Mouse (Mus musculus) intestine, postnatal 0 days (tissue): ENCODE data around the gene Grin2a. TPM values are rescaled to one million over a fixed set of nuclear protein-coding genes. Genes with fewer than 3 reads are reported as not detected.

ENCODE experiments used
- ATAC-seq: fragments of 200-750 bp; cut with Nextera tagmentation; 2 replicates; pipeline ENCODE4 v1.8.0; 2017; ENCODE audit warnings: mild to moderate bottlenecking, moderate TSS enrichment, moderate library complexity
- H3K27ac ChIP-seq: fragments of 300-500 bp; sonication (generic); 2 replicates; pipeline ENCODE4 v1.5.1; 2014; ENCODE audit warnings: mild to moderate bottlenecking, low read depth, low read length, moderate library complexity
- H3K27me3 ChIP-seq: fragments of 300-500 bp; sonication (generic); replicated peaks from 2 replicates; pipeline ENCODE4 v1.6.1; 2014; ENCODE audit warnings: low read length, mixed read lengths; ENCODE audit not compliant: control insufficient read depth, insufficient read depth
- H3K36me3 ChIP-seq: fragments of 300-500 bp; sonication (generic); 2 replicates; pipeline ENCODE4 v1.6.1; 2014; ENCODE audit warnings: mild to moderate bottlenecking, moderate library complexity; ENCODE audit not compliant: control insufficient read depth, insufficient read depth
- H3K4me1 ChIP-seq: fragments of 300-500 bp; sonication (generic); replicated peaks from 2 replicates; pipeline ENCODE4 v1.6.1; 2014; ENCODE audit warnings: antibody characterized with exemption, low read length, mixed read lengths; ENCODE audit not compliant: control insufficient read depth, insufficient read depth
- H3K4me2 ChIP-seq: fragments of 300-500 bp; sonication (generic); replicated peaks from 2 replicates; pipeline ENCODE4 v1.6.1; 2014; ENCODE audit warnings: low read depth, mild to moderate bottlenecking, moderate library complexity
- H3K4me3 ChIP-seq: fragments of 300-500 bp; sonication (generic); 2 replicates; pipeline ENCODE4 v1.5.1; 2014; ENCODE audit warnings: low read depth, low read length
- H3K9ac ChIP-seq: fragments of 300-500 bp; sonication (generic); 2 replicates; pipeline ENCODE4 v1.6.1; 2014; ENCODE audit warnings: mild to moderate bottlenecking, low read depth, low read length
- H3K9me3 ChIP-seq: fragments of 300-500 bp; sonication (generic); 2 replicates; pipeline ENCODE4 v1.6.1; 2016; ENCODE audit warnings: mixed run types; ENCODE audit not compliant: control insufficient read depth
- CTCF ChIP-seq: sonication (generic); IDR thresholded peaks from 2 replicates; pipeline ENCODE4 v1.5.1; 2016; ENCODE audit warnings: low read depth, mild to moderate bottlenecking, control low read depth, antibody characterized with exemption, moderate library complexity
- WGBS: fragments of 180-500 bp; shearing (Covaris S2); extraction: QIAGEN DNeasy Blood & Tissue Kit; methylation state at CpG from one replicate; pipeline ENCODE4 v1.1.7; 2014; 5-methylcytosine and 5-hydroxymethylcytosine counted together
- polyA plus RNA-seq: library from polyadenylated mRNA; unstranded; fragments of >200 nt; fragmentation: Nextera tagmentation; extraction: Ambion mirVana; gene quantifications from 2 replicates; pipeline ENCODE4 v1.2.1, GENCODE M21; 2015

Grin2a gene
- polyA plus RNA-seq, 1 experiment from 2014 or later, result not detected

DNA sequence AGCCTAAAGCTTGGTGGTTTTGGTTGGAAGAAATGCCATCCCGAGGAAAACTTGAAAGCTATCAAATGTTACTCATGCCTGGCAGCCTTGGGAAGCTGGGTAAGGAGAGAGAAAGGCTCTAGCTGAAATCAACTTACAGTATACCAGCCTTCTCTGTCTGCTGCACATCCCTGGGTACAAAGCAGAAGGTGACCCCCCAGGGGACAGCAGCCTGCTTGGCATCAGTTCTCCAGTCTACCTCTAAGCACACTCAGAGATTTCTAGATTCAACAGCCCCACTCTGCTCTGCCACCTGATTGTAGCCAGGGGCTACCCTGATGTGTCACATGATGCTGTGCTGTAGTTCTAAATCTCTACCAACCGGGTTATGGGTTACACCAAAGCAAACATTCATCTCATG is 17.2 kb downstream of the Grin2a start:
- H3K4me1 ChIP-seq, result no peaks in the 10 kb centered on the region
- 72% methylated on average over 2 of the region's 2 CpGs for WGBS
- no peak for ATAC-seq
- H3K27me3 ChIP-seq, result no peaks in the 10 kb centered on the region
- no peak overlapping the region for H3K4me3 ChIP-seq
- no peak overlapping the region for H3K9ac ChIP-seq
- no peaks in the 10 kb centered on the region for H3K36me3 ChIP-seq
- TF ChIP-seq CTCF, result no peak
- no peak overlapping the region for H3K4me2 ChIP-seq
- no peaks in the 10 kb centered on the region for H3K9me3 ChIP-seq
- H3K27ac ChIP-seq, result no peak overlapping the region

DNA sequence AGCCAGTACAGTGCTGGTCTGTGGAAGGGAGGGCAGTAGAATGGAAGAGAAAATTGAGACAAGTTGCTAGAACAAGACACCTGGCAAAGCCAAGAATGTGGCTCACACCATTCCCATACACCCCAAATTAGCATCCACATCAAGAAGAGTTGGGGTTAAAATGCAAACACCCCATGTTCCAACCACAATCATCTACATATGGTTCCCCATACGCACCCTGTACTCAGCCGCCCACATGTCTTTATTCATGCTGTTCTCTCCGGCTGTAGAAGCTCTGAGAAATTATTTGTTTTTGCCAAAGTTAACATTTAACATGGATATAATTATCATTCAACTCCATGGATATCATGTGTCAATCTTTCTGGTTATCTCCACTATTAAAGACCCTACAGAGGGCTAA is 22.7 kb downstream of the Grin2a start:
- no peaks in the 10 kb centered on the region for H3K9me3 ChIP-seq
- no peak overlapping the region for H3K4me3 ChIP-seq
- no peaks in the 10 kb centered on the region for H3K27me3 ChIP-seq
- no peaks in the 10 kb centered on the region for H3K36me3 ChIP-seq
- H3K4me1 ChIP-seq, result no peaks in the 10 kb centered on the region
- WGBS, result 82% methylated on average over 3 of the region's 3 CpGs
- TF ChIP-seq CTCF, result no peak
- H3K9ac ChIP-seq, result no peak overlapping the region
- no peak for ATAC-seq
- no peak overlapping the region for H3K4me2 ChIP-seq
- H3K27ac ChIP-seq, result no peak overlapping the region

DNA sequence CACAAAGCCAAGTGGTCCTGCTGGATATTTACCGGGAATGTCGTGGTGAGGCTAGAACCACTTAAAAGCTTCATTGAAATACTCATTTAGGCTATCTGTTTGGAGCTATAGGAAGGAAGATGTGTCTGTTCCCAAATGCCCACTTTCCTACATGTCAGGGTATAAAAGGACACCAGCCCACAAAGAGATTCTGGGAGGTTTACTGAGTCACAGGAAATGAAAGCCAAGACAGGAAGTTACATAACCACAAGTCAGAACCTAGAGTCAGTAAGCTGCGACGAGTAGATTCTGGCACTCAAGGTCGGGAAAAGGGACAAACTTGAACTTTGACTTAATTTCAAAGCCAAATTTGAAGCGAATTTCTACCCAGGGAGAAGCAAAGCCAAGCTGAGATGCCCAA is 30.9 kb downstream of the Grin2a start:
- Histone ChIP-seq H3K4me3 (no peak overlapping the region), H3K9ac (no peak overlapping the region), H3K9me3 (no peaks in the 10 kb centered on the region), H3K4me1 (no peaks in the 10 kb centered on the region), H3K27me3 (no peaks in the 10 kb centered on the region), H3K27ac (no peak overlapping the region), H3K36me3 (no peaks in the 10 kb centered on the region), H3K4me2 (no peak overlapping the region)
- 74% methylated on average over 6 of the region's 6 CpGs for WGBS
- no peak for TF ChIP-seq CTCF
- ATAC-seq, result no peak

DNA sequence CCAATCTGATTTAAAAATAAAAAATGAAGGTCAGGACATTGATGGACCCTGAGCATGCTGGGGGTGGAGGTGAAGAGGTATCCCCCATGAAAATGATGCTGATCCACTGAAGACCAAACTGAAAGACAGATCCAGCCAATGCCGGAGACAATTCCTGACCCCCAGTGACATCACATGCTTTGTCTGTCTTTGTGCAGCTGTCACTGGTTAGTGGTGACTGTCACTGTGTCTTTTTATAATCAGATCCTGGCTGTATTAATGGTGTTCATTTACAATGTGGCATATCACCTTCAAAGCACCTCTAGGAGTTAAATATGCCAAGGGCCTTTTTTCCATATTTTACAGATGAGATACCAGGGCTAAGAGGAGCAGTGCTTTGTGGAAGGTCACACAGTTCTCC is 32.9 kb downstream of the Grin2a start:
- WGBS, result 88% methylated on average over 1 of the region's 1 CpGs
- Histone ChIP-seq H3K27me3 (no peaks in the 10 kb centered on the region), H3K27ac (no peak overlapping the region), H3K4me2 (no peak overlapping the region), H3K36me3 (no peaks in the 10 kb centered on the region), H3K4me3 (no peak overlapping the region), H3K9me3 (no peaks in the 10 kb centered on the region), H3K9ac (no peak overlapping the region), H3K4me1 (no peaks in the 10 kb centered on the region)
- no peak for TF ChIP-seq CTCF
- ATAC-seq, result no peak

DNA sequence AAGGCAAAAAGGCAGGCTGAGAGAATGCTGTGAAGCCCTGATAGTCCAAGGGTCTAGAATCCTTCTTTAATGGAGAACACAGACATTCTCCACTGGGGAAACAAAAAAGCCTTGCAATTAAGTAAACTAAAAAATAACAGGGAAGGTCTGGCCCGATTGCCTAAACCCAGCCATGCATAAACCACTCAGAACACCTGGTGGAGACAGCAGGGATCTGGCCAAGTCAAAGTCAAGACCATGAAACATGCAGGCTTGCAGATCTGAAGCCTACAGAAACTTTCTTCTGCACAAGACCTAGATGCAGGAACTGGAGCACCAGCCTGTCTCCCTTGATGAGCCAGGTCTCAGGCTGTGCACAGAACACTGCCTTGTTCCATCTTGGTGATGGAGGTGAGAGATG is 36.0 kb downstream of the Grin2a start:
- Histone ChIP-seq H3K9ac (no peak overlapping the region), H3K36me3 (no peaks in the 10 kb centered on the region), H3K27ac (no peak overlapping the region), H3K4me3 (no peak overlapping the region), H3K9me3 (no peaks in the 10 kb centered on the region), H3K27me3 (no peaks in the 10 kb centered on the region), H3K4me2 (no peak overlapping the region), H3K4me1 (no peaks in the 10 kb centered on the region)
- no peak for ATAC-seq
- no peak for TF ChIP-seq CTCF
- 44% methylated on average over 1 of the region's 1 CpGs for WGBS

DNA sequence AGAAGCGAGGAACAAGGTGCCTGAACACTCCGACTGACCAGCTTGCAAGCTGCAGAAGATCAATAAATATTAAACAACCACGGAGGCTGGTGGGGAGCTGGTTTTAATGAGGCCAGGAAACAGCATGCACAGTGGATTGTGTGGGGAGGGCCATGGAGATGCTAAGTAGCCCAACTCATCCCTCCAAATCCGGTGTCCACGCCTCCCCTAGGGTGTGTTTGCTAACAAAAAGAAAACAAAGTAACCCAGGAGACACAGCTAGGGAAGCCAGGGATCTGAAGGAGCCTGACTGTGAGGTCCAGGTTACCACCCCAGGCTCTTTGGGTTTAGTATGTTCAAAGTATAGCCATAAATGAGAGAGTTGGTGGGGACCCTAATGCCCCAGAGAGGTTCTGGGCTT is 41.1 kb downstream of the Grin2a start:
- H3K27ac ChIP-seq, result no peak overlapping the region
- no peak overlapping the region for H3K4me2 ChIP-seq
- H3K9me3 ChIP-seq, result no peaks in the 10 kb centered on the region
- H3K36me3 ChIP-seq, result no peaks in the 10 kb centered on the region
- no peaks in the 10 kb centered on the region for H3K27me3 ChIP-seq
- no peaks in the 10 kb centered on the region for H3K4me1 ChIP-seq
- 32% methylated on average over 5 of the region's 5 CpGs for WGBS
- no peak for TF ChIP-seq CTCF
- no peak overlapping the region for H3K9ac ChIP-seq
- no peak for ATAC-seq
- H3K4me3 ChIP-seq, result no peak overlapping the region

DNA sequence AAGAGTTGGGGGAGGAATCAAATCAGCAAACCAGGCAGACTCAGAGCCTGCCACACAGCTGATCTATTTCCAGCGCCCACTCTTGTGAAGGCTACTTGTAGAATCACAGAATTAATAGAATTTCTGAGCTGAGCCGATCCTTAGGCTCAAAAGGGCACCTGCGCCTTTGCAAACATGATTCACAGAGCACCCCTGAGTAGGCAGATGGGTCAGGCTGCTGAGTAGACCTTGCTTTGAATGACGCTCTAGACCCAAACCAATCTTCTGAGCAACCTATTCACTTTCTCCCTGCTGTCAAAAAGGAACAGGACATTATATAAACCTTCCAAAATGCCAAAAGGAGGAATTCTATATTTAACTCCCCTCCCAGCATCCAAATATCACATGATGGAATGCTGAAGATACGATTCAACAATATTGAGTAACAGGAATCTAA is 41.9 kb downstream of the Grin2a start:
- no peaks in the 10 kb centered on the region for H3K9me3 ChIP-seq
- no peak overlapping the region for H3K4me3 ChIP-seq
- H3K27me3 ChIP-seq, result no peaks in the 10 kb centered on the region
- H3K36me3 ChIP-seq, result no peaks in the 10 kb centered on the region
- no peak overlapping the region for H3K9ac ChIP-seq
- no peak overlapping the region for H3K4me2 ChIP-seq
- TF ChIP-seq CTCF, result no peak
- ATAC-seq, result no peak
- no peak overlapping the region for H3K27ac ChIP-seq
- WGBS, result 86% methylated on average over 5 of the region's 5 CpGs
- H3K4me1 ChIP-seq, result no peaks in the 10 kb centered on the region
